Mouse (Mus musculus) thymus, adult 2 months (tissue): ENCODE data around the gene Plekha5. TPM values are rescaled to one million over a fixed set of nuclear protein-coding genes. Genes with fewer than 3 reads are reported as not detected.
A peak's percentile ranks its signal among the peaks of the same experiment; 100 is the strongest.

ENCODE experiments used
- DNase-seq: peaks from one replicate; pipeline ENCODE4 v3.0.0; 2021
- H3K27ac ChIP-seq: fragments of 200-500 bp; 2 replicates; pipeline ENCODE4 v1.5.1; 2012; ENCODE audit warnings: low read length, control low read depth; ENCODE audit not compliant: control insufficient read depth, insufficient read depth
- H3K27me3 ChIP-seq: fragments of 200-500 bp; 2 replicates; pipeline ENCODE4 v1.6.1; 2012; ENCODE audit warnings: mild to moderate bottlenecking, low read length, moderate library complexity, mixed read lengths; ENCODE audit not compliant: control insufficient read depth, insufficient read depth
- H3K36me3 ChIP-seq: fragments of 200-500 bp; 2 replicates; pipeline ENCODE4 v1.6.1; 2012; ENCODE audit warnings: mild to moderate bottlenecking, low read length, moderate library complexity; ENCODE audit not compliant: control insufficient read depth, insufficient read depth
- H3K4me1 ChIP-seq: fragments of 200-500 bp; replicated peaks from 2 replicates; pipeline ENCODE4 v1.6.1; 2012; ENCODE audit warnings: low read length; ENCODE audit not compliant: control insufficient read depth, insufficient read depth
- H3K4me3 ChIP-seq: fragments of 200-500 bp; 2 replicates; pipeline ENCODE4 v1.5.1; 2012; ENCODE audit warnings: mild to moderate bottlenecking, low read length, control low read depth, moderate library complexity; ENCODE audit not compliant: control insufficient read depth, insufficient read depth
- CTCF ChIP-seq: fragments of 200-500 bp; IDR thresholded peaks from 2 replicates; pipeline ENCODE4 v1.5.1; 2012; ENCODE audit warnings: mild to moderate bottlenecking, control low read depth, low read length, moderate library complexity, borderline replicate concordance; ENCODE audit not compliant: control insufficient read depth, poor library complexity, insufficient read depth; ENCODE audit errors: extremely low read depth
- POLR2A ChIP-seq: fragments of 200-500 bp; IDR thresholded peaks from 2 replicates; pipeline ENCODE4 v1.6.1; 2012; ENCODE audit warnings: mild to moderate bottlenecking, low read length, control low read depth, moderate library complexity; ENCODE audit not compliant: control insufficient read depth, poor library complexity, insufficient read depth; ENCODE audit errors: extremely low read depth
- WGBS: fragments of 180-500 bp; shearing (Covaris S2); methylation state at CpG from one replicate; pipeline ENCODE4 v1.1.7; 2018; 5-methylcytosine and 5-hydroxymethylcytosine counted together
- polyA plus RNA-seq: library from polyadenylated mRNA; depleted of rRNA; stranded (reverse); fragments of >200 nt; gene quantifications from 2 replicates; pipeline ENCODE4 v1.2.3, GENCODE M21; 2012

The Plekha5 gene
- polyA plus RNA-seq, 1 experiment: 25.5 TPM

- no peak overlapping the region for H3K27ac ChIP-seq
Observed at GRCm38 (mm10) chr6:140423041-140423845, 611 bp upstream of the Plekha5 start.

GRCm38 (mm10) chr6:140424201-140424990 is 542 bp downstream of the Plekha5 start:
- Histone ChIP-seq H3K27ac (no peak overlapping the region), H3K36me3 (no peaks in the 10 kb centered on the region), H3K27me3 (no peaks in the 10 kb centered on the region), H3K4me3 (peak overlapping the region; percentile 85), H3K4me1 (peaks cover 8% of the 10 kb centered on the region)
- TF ChIP-seq POLR2A: no peak
- no peak for TF ChIP-seq CTCF
- under 1% methylated on average over 72 of the region's 72 CpGs for WGBS
- DNase-seq: peak; percentile 58

More at GRCm38 (mm10) chr6:140423041-140423845, 611 bp upstream of the Plekha5 start:
- DNase-seq: peak; percentile 67
- H3K27me3 ChIP-seq: no peaks in the 10 kb centered on the region
- peak overlapping the region; percentile 26 for H3K4me3 ChIP-seq
- no peaks in the 10 kb centered on the region for H3K36me3 ChIP-seq
- WGBS: 21% methylated on average over 29 of the region's 29 CpGs
- peaks cover 8% of the 10 kb centered on the region for H3K4me1 ChIP-seq
- TF ChIP-seq CTCF (no peak), POLR2A (no peak)

GRCm38 (mm10) chr6:140424991-140425361 is 1.1 kb downstream of the Plekha5 start:
- Histone ChIP-seq H3K4me3 (peak overlapping the region; percentile 85), H3K36me3 (no peaks in the 10 kb centered on the region), H3K27ac (no peak overlapping the region), H3K27me3 (no peaks in the 10 kb centered on the region), H3K4me1 (peaks cover 8% of the 10 kb centered on the region)
- DNase-seq: peak; percentile 44
- TF ChIP-seq CTCF (no peak), POLR2A (no peak)
- 11% methylated on average over 17 of the region's 17 CpGs for WGBS

GRCm38 (mm10) chr6:140429236-140429635 is 5.4 kb downstream of the Plekha5 start:
- WGBS: 95% methylated on average over 8 of the region's 8 CpGs
- TF ChIP-seq POLR2A (no peak), CTCF (no peak)
- peaks cover 8% of the 10 kb centered on the region for H3K4me1 ChIP-seq
- no peak overlapping the region for H3K4me3 ChIP-seq
- H3K27me3 ChIP-seq: no peaks in the 10 kb centered on the region
- no peak for DNase-seq
- no peaks in the 10 kb centered on the region for H3K36me3 ChIP-seq
- no peak overlapping the region for H3K27ac ChIP-seq

- H3K36me3 ChIP-seq: no peaks in the 10 kb centered on the region
- H3K4me3 ChIP-seq: no peak overlapping the region
- 97% methylated on average over 9 of the region's 9 CpGs for WGBS
Observed at GRCm38 (mm10) chr6:140432363-140432762, 8.5 kb downstream of the Plekha5 start.

GRCm38 (mm10) chr6:140443374-140443773 is 19.5 kb downstream of the Plekha5 start:
- WGBS: 94% methylated on average over 5 of the region's 5 CpGs
- peak; percentile 51 for DNase-seq
- no peak overlapping the region for H3K27ac ChIP-seq
- no peak for TF ChIP-seq POLR2A
- no peak for TF ChIP-seq CTCF
- 0 out of 2 replicates have a peak, but pooled peaks cover 3% of the 10 kb centered on the region for H3K4me1 ChIP-seq
- no peaks in the 10 kb centered on the region for H3K27me3 ChIP-seq
- H3K36me3 ChIP-seq: no peaks in the 10 kb centered on the region
- no peak overlapping the region for H3K4me3 ChIP-seq

More at GRCm38 (mm10) chr6:140432363-140432762, 8.5 kb downstream of the Plekha5 start:
- Histone ChIP-seq H3K27me3 (no peaks in the 10 kb centered on the region), H3K4me1 (no peaks in the 10 kb centered on the region), H3K27ac (no peak overlapping the region)
- TF ChIP-seq POLR2A (no peak), CTCF (no peak)
- no peak for DNase-seq
